Mouse (Mus musculus) retina, embryonic 14.5 days (tissue): ENCODE data around the gene Ghitm.

Experiments
- DNase-seq: peaks from one replicate; pipeline ENCODE4 v3.0.0-alpha.2; 2015; ENCODE audit warnings: low spot score

The Ghitm gene

GRCm38 (mm10) chr14:37102484-37102883 is 32.6 kb downstream of the Ghitm start:
- DNase-seq, result no peak

GRCm38 (mm10) chr14:37101531-37101930 is 33.5 kb downstream of the Ghitm start:
- DNase-seq, result no peak

GRCm38 (mm10) chr14:37097956-37098530 is 37.0 kb downstream of the Ghitm start, which contains the start of gene Cdhr1:
Gene Cdhr1, minus strand, starts transcription at chr14:37098347.
- DNase-seq, result peak; percentile 75

GRCm38 (mm10) chr14:37095556-37095955 is 39.5 kb downstream of the Ghitm start:
- no peak for DNase-seq

GRCm38 (mm10) chr14:37094436-37094835 is 40.6 kb downstream of the Ghitm start:
- DNase-seq, result no peak

GRCm38 (mm10) chr14:37083755-37084154 is 51.3 kb downstream of the Ghitm start:
- no peak for DNase-seq

GRCm38 (mm10) chr14:37080724-37081123 is 54.3 kb downstream of the Ghitm start:
- no peak for DNase-seq
